Mouse (Mus musculus) myocyte (in vitro differentiated cells): Measurements from ENCODE around the gene Syt8. TPM values are rescaled to one million over a fixed set of nuclear protein-coding genes. Genes with fewer than 3 reads are reported as not detected.

Experiments used
- H3K27me3 ChIP-seq: one replicate; pipeline ENCODE4 v1.6.1; 2011; ENCODE audit not compliant: control insufficient read depth, insufficient read depth, insufficient read length
- H3K36me3 ChIP-seq: one replicate; pipeline ENCODE4 v1.6.1; 2011; ENCODE audit not compliant: control insufficient read depth, insufficient read depth
- H3K4me2 ChIP-seq: one replicate; pipeline ENCODE4 v1.6.1; 2011; ENCODE audit warnings: low read depth, control low read depth
- H3K4me3 ChIP-seq: one replicate; pipeline ENCODE4 v1.5.1; 2011; ENCODE audit warnings: mild to moderate bottlenecking, control low read depth, moderate library complexity
- H3K79me2 ChIP-seq: one replicate; pipeline ENCODE4 v1.6.1; 2011; ENCODE audit not compliant: control insufficient read depth, insufficient read depth
- H3ac ChIP-seq: one replicate; pipeline ENCODE4 v1.6.1; 2011; ENCODE audit not compliant: control insufficient read depth, insufficient read length
- CEBPB ChIP-seq: IDR thresholded peaks from 2 replicates; pipeline ENCODE4 v1.6.1; 2011; ENCODE audit warnings: mild to moderate bottlenecking, moderate library complexity; ENCODE audit not compliant: poor library complexity, insufficient read depth, severe bottlenecking
- E2F4 ChIP-seq: IDR thresholded peaks from one replicate; pipeline ENCODE4 v1.6.1; 2011; ENCODE audit warnings: mild to moderate bottlenecking, control low read depth, moderate library complexity; ENCODE audit not compliant: insufficient read depth
- MAX ChIP-seq: IDR thresholded peaks from one replicate; pipeline ENCODE4 v1.6.1; 2011; ENCODE audit warnings: low read depth, mild to moderate bottlenecking, control low read depth
- MYOD1 ChIP-seq, 3 experiments: IDR thresholded peaks; one replicate each; pipeline ENCODE4 v1.6.1; 2011; ENCODE audit warnings: control low read depth in 2 of 3, low read depth in 2 of 3, mild to moderate bottlenecking in 2 of 3, moderate library complexity in 1 of 3; ENCODE audit not compliant: insufficient read length in 2 of 3, control insufficient read depth in 1 of 3
- MYOG ChIP-seq, 3 experiments: IDR thresholded peaks; one replicate each; pipeline ENCODE4 v1.6.1; 2011; ENCODE audit warnings: control low read depth in 2 of 3, low read depth in 2 of 3, mild to moderate bottlenecking in 2 of 3; ENCODE audit not compliant: insufficient read length in 2 of 3, control insufficient read depth in 1 of 3, insufficient read depth in 1 of 3
- POLR2A ChIP-seq: IDR thresholded peaks from one replicate; pipeline ENCODE4 v1.6.1; 2011; ENCODE audit warnings: low read depth, mild to moderate bottlenecking, control low read depth, moderate library complexity; ENCODE audit not compliant: insufficient read length
- POLR2AphosphoS2 ChIP-seq: IDR thresholded peaks from one replicate; pipeline ENCODE4 v1.6.1; 2011; ENCODE audit warnings: low read depth, control low read depth; ENCODE audit not compliant: insufficient read length
- REST ChIP-seq: IDR thresholded peaks from one replicate; pipeline ENCODE4 v1.6.1; 2011; ENCODE audit warnings: mild to moderate bottlenecking, control low read depth, moderate library complexity; ENCODE audit not compliant: insufficient read depth, insufficient read length
- SRF ChIP-seq: IDR thresholded peaks from one replicate; pipeline ENCODE4 v1.6.1; 2011; ENCODE audit warnings: low read depth; ENCODE audit not compliant: control insufficient read depth, insufficient read length
- TCF12 ChIP-seq: IDR thresholded peaks from one replicate; pipeline ENCODE4 v1.6.1; 2011; ENCODE audit warnings: mild to moderate bottlenecking, control low read depth; ENCODE audit not compliant: poor library complexity, insufficient read depth, severe bottlenecking
- TCF3 ChIP-seq: IDR thresholded peaks from one replicate; pipeline ENCODE4 v1.6.1; 2011; ENCODE audit warnings: low read depth, control low read depth; ENCODE audit not compliant: insufficient read length
- USF1 ChIP-seq: IDR thresholded peaks from one replicate; pipeline ENCODE4 v1.6.1; 2011; ENCODE audit warnings: low read depth, mild to moderate bottlenecking, control low read depth, moderate library complexity
- polyA plus RNA-seq: library from polyadenylated mRNA; unstranded; fragments of >200 nt; fragmentation: generic; extraction: Trizol; gene quantifications from one replicate; pipeline ENCODE4 v1.2.1, GENCODE M21; 2012; ENCODE audit warnings: missing spikeins

The Syt8 gene
- polyA plus RNA-seq, 1 experiment, result 14.5 TPM

- Histone ChIP-seq H3K79me2 (no peaks in the 10 kb centered on the region), H3K27me3 (no peaks in the 10 kb centered on the region), H3ac (no peak overlapping the region), H3K4me3 (no peak overlapping the region), H3K4me2 (no peak overlapping the region), H3K36me3 (no peaks in the 10 kb centered on the region)
- TF ChIP-seq MYOG (IDR thresholded peaks at IDR 0.05; ENCODE audit: control insufficient read depth in 1 of 3, insufficient read depth in 1 of 3, insufficient read length in 2 of 3, low read depth in 2 of 3) (peak in 2 of 3 experiments; percentile 64 to 66), CEBPB (no peak), MAX (no peak), MYOD1 (IDR thresholded peaks at IDR 0.05; ENCODE audit: control insufficient read depth in 1 of 3, insufficient read length in 2 of 3, low read depth in 2 of 3) (peak in 2 of 3 experiments; percentile 29 to 79), TCF12 (no peak), E2F4 (no peak)
Measured at GRCm38 (mm10) chr7:142437324-142437723, 2.7 kb downstream of the Syt8 start.

- Histone ChIP-seq H3K27me3 (no peaks in the 10 kb centered on the region), H3K4me3 (no peak overlapping the region), H3ac (no peak overlapping the region), H3K4me2 (no peak overlapping the region), H3K36me3 (no peaks in the 10 kb centered on the region), H3K79me2 (no peaks in the 10 kb centered on the region)
- TF ChIP-seq MYOD1 (IDR thresholded peaks at IDR 0.05; ENCODE audit: control insufficient read depth in 1 of 3, insufficient read length in 2 of 3, low read depth in 2 of 3) (peak in 1 of 3 experiments; percentile 21), POLR2AphosphoS2 (no peak), MYOG (IDR thresholded peaks at IDR 0.05; ENCODE audit: control insufficient read depth in 1 of 3, insufficient read depth in 1 of 3, insufficient read length in 2 of 3, low read depth in 2 of 3) (peak in 1 of 3 experiments; percentile 16)
Measured at GRCm38 (mm10) chr7:142439966-142440365, 5.3 kb downstream of the Syt8 start.

DNA sequence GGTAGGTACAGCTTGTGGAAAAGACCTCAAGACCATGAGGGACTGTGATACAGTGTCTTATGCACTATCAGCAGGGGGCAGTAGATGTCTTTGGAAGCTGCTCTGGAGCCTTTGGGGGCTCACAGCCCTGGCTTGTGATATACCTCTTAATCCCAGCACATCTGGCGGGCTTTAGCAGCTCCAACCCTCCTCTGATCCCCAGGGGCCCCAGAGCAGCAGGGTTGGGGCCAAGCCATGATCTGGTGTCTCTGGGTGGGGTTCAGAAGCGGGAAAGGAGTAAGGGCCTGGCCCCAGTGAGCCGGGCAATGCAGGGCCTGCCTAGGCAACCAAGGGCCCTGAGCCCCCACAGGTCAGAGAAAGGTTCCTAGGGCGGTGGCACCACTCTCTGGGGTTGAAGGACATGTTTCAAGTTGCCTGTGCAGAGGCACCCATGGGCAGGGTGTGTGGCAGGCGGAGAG is 6.0 kb downstream of the Syt8 start:
- no peak overlapping the region for H3ac ChIP-seq
- H3K4me2 ChIP-seq, result peak overlapping the region; percentile 58
- H3K27me3 ChIP-seq, result no peaks in the 10 kb centered on the region
- H3K36me3 ChIP-seq, result no peaks in the 10 kb centered on the region
- H3K79me2 ChIP-seq, result no peaks in the 10 kb centered on the region
- H3K4me3 ChIP-seq, result peak overlapping the region; percentile 26
- no peak for TF ChIP-seq E2F4
- TF ChIP-seq MAX, result no peak
- no peak for TF ChIP-seq REST
- no peak for TF ChIP-seq TCF12
- TF ChIP-seq TCF3, result no peak
- no peak for TF ChIP-seq USF1

DNA sequence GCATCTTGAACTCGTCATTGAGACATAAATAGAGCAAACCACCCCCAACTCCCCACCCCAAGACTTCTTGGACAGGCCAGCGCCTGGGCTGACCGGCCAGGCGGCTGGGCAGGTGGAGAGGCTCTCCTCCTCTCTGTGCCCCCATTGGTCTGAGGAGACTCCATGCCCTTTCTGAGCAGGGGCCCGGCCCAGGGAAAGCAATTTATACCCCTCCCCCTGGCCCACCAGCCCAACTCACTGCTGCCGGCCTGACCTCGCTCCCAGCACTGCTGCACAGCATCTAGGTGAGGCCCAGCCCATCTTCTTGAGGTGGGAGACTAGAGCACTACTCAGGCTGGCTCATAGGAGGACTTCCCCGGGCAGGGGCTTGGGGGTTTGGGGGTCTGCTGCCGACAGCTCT is 6.9 kb downstream of the Syt8 start, which contains the start of gene Tnni2:
TSS of gene Tnni2 (plus strand) at position 224 of the 400 bp plus-strand sequence.
- H3K36me3 ChIP-seq, result no peaks in the 10 kb centered on the region
- H3K4me2 ChIP-seq, result peak within 1 kb of the TSS; percentile 82
- H3K4me3 ChIP-seq, result peak within 1 kb of the TSS; percentile 26
- peak within 1 kb of the TSS; percentile 12 for H3ac ChIP-seq
- no peak for TF ChIP-seq TCF3
- TF ChIP-seq SRF, result no peak
- TF ChIP-seq POLR2AphosphoS2, result peak; percentile 65
- TF ChIP-seq MYOD1 (IDR thresholded peaks at IDR 0.05; ENCODE audit: control insufficient read depth in 1 of 3, insufficient read length in 2 of 3, low read depth in 2 of 3), result peak in 1 of 3 experiments; percentile 80
- TF ChIP-seq E2F4, result no peak
- no peak for TF ChIP-seq REST
- no peak for TF ChIP-seq MAX
- peak; percentile 73 for TF ChIP-seq POLR2A
- TF ChIP-seq TCF12, result no peak
- TF ChIP-seq USF1, result no peak
- TF ChIP-seq MYOG (IDR thresholded peaks at IDR 0.05; ENCODE audit: control insufficient read depth in 1 of 3, insufficient read depth in 1 of 3, insufficient read length in 2 of 3, low read depth in 2 of 3), result peak in 1 of 3 experiments; percentile 73
- TF ChIP-seq CEBPB, result no peak
- H3K27me3 ChIP-seq, result no peaks in the 10 kb centered on the region
- no peaks in the 10 kb centered on the region for H3K79me2 ChIP-seq

DNA sequence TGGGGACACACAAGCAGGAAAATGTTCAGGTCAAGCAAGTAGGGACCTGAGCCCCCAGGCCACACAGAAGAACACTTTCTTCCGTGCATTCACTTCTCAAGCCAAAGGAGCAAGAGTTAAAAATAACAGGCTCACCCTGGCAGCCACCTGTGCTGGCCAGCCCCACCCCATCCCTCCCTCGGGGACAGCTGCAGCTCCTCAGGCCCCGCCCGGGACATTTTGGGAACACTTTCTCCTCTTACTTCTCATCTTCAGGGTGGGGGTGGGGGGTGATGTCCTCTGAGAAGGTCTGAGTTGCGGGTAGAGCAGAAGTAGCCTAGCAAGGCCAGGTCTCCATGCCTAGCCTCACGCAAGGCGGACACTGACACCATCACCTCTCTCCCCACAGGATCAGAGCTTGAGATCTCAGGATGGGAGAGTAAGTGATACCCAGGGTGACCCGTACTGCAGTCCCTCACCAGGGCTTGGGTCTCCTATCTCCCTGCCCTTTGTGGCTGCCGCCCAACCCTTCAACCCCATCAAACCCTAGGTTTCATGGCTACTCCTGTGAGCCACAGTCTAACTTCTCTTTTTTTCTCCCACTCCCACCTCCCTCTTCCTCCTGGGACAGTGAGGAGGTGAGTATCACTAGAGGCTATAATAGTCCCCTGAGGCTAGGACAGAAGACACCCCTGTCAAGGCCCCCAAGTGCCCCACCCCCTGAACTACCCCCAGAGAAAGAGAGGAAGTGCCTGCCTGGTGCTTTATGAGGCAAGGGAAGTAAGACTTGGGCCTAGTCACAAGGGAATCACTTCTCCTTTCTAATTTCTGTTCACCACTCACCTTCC is 7.6 kb downstream of the Syt8 start:
- Histone ChIP-seq H3ac (peak overlapping the region; percentile 12), H3K27me3 (no peaks in the 10 kb centered on the region), H3K4me2 (peak overlapping the region; percentile 82), H3K36me3 (no peaks in the 10 kb centered on the region), H3K4me3 (peak overlapping the region; percentile 26), H3K79me2 (no peaks in the 10 kb centered on the region)
- TF ChIP-seq CEBPB, result no peak
- TF ChIP-seq REST, result no peak
- peak; percentile 91 for TF ChIP-seq POLR2A
- TF ChIP-seq MYOD1 (IDR thresholded peaks at IDR 0.05; ENCODE audit: control insufficient read depth in 1 of 3, insufficient read length in 2 of 3, low read depth in 2 of 3), result peak in 2 of 3 experiments; percentile 91 to 98
- TF ChIP-seq TCF12, result peak; percentile 86
- TF ChIP-seq SRF, result no peak
- TF ChIP-seq USF1, result no peak
- TF ChIP-seq POLR2AphosphoS2, result peak; percentile 94
- no peak for TF ChIP-seq E2F4
- peak; percentile 88 to 98 (median 94) for TF ChIP-seq MYOG (IDR thresholded peaks at IDR 0.05; ENCODE audit: control insufficient read depth in 1 of 3, insufficient read depth in 1 of 3, insufficient read length in 2 of 3, low read depth in 2 of 3)
- no peak for TF ChIP-seq MAX
- TF ChIP-seq TCF3, result peak; percentile 45
